Mouse (Mus musculus) CD8-positive naive resting alpha-beta T cell, adult 2 months (primary cell): ENCODE measurements around the gene Tmem33.

Experiments used
- DNase-seq, 2 experiments: peaks; one replicate each; pipeline ENCODE4 v3.0.0; 2022; ENCODE audit warnings: low read depth in 2 of 2, low spot score in 2 of 2

The Tmem33 gene

DNA sequence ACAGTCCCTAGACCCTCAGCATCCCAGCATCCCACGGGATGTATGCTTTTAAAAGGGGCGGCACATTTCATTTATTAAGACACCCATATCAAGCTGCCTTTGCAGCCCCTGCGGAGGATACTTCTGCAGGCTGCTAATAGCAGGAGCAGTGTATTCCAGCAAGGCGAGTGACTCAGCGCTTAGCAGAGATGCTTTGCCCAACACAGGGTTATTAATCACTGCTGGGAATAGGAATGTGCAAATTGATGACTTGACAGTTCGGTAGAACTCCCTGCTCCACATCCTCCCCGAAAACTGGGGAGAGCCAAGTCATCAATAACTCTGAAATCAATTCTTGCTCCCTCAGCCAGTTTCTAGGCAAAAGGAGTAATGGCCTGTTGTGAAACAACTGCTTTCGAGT is 4.7 kb upstream of the Tmem33 start:
- DNase-seq, result no peak

DNA sequence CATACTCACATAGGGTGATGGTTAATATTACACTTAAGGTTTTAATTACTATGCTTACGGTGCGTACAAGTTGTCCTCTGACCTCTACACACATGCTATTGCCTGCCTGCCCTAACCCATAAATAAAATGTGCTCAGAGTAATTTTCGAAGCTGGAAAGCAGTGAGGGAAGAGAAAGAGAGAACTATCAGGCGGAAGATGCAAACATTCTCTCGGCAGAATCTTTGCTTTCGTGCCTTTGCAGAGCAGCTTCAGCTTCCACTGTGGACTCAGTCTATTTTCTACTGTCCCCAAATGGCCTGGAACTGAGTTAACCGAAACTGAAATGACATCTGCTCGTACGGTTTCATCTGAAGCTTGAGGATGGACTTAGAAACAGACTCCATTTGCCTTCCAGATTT is 1.9 kb upstream of the Tmem33 start:
- DNase-seq, result no peak

DNA sequence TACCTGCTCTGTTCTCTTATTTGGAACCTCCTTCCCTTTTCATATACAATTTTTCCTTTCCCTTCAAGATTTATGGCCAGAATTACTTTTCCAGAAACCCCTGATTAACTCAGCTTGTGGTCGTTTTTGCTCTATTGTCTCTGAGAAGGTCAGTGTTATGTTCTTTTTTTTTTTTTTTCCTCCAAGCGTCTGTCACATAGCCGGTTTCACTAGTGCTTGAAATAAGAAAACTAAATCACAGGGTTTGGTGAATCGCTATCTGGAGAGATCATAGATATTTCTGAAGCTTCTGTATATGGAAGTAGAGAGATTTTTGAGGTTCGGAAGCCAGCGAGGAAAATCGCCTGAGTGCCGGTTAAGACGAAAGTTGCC is 220 bp upstream of the Tmem33 start:
- DNase-seq, result no peak

DNA sequence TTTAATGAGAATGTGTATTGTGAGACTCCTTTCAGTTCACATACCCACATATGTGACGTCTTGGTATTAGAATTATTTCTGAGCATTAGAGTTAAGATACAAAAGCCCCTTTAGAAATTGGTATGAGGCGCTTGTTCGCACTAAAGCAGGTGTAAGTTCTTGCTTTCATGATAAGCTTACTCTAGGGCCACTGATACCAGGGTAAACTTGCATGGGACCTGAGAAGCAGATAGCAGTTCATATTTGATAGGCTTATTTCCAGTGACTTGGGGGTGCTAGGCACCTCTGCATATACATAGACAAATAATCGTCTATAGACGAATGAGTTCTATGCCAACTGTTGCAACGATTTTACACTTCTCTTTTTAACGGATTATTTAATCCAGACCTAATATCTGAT is 2.6 kb downstream of the Tmem33 start:
- DNase-seq, result no peak

- DNase-seq, result no peak
These were observed 5.7 kb downstream of the Tmem33 start for GRCm38 (mm10) chr5:67266106-67266505.

DNA sequence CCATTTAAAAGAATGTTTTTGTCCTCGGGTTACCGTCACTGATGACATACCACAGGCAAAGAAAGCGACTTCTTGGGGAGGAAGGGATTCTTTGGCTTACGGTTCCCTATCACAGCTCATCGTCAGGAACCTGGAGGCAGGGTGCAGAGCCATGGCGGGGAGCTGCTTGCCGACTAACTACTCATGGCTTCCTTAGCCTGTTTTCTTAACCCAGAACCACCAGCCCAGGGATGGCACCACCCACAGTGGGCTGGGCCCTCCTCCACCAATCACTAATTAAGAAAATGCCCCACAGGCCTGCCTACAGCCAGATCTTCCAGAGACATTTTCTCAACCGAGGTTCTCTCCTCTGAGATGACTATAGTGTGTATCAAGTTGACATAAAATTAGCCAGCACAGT is 8.9 kb downstream of the Tmem33 start:
- no peak for DNase-seq

- DNase-seq, result no peak
These were observed 19.0 kb downstream of the Tmem33 start for GRCm38 (mm10) chr5:67279407-67279806.

- no peak for DNase-seq
These were observed 19.5 kb downstream of the Tmem33 start for GRCm38 (mm10) chr5:67279840-67280239.

DNA sequence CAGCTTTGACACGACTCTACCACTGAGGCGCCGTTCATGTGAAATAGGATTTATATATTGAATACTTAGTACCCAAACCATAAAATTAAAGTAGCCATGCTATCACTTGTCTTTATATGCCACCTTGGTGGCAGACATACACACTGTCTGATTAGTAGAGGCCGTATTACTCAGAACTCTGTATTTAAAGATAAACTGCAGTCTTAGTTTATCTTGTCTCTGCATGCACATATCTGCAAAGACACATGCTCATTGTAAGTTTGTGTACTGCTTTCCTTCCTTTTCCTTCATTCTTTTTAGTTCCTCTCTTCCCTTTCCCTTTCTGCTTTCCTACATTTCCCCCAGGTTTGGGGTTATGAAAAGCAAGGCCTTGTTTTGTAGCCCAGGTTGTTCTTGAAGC is 20.0 kb downstream of the Tmem33 start:
- no peak for DNase-seq

DNA sequence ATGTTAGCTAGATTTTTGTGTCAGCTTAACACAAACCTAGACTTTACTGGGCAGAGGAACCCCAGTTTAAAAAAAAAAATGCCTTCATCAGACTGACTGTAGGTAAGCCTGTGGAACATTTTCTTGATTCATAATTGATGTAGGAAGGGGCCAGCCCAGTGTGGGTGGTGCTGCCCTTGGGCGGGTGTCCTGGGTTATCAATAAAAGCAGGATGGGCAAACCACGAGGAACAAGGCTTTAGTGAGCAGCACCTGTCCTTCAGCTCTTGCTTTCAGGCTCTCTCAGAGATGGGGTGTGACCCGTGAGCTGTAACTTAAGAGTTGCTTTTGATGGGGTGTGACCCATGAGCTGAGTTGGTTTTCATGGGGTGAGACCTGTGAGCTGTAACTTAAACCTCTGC is 34.7 kb downstream of the Tmem33 start:
- no peak for DNase-seq

GRCm38 (mm10) chr5:67295682-67296081 is 35.3 kb downstream of the Tmem33 start:
- DNase-seq, result no peak

DNA sequence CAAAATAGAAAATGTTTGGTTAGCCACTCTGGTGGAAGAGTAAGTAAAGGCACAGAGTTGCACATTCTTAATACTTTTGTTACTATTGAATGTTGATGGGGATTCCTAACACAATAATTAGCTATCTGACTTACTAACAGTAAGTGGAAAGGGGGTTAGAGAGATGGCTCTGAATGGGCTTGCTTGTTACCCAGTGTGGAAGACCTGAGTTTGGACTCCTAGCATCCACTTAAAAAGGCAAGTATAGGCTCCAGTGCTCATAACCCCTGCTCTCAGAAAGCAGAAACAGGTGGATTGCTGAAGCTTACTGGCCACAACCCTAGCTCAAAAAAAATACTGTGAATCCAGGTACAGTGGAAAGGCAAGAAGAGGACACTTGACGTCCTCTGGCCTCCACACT is 35.8 kb downstream of the Tmem33 start:
- no peak for DNase-seq

- DNase-seq, result no peak
These were observed 36.9 kb downstream of the Tmem33 start for GRCm38 (mm10) chr5:67297026-67297813.

DNA sequence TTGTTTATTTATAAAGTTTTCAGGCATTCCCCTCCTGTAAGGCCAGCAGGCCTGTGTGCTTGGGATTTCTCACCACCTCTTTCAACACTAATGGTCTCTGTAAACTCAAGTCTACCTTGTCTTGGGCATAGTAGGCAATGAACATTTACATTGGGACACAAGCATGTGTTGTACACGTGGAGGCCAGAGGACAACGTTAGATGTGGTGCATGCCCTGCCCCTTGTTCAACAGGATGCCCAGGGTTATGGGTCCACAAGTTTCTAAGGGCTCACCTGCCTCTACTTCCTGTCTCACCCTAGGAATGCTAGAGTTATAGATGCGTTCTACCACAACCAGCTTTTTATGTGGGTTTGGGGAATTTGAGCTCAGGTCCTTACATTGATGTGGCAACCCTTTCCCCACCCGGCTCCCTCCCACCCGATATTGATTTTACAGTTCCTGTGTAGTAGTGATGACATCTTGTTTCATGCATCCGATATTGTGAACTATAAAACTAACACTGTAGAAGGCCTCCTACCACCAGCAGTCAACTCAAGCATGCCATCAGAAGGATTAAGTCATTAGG is 39.6 kb downstream of the Tmem33 start:
- DNase-seq, result peak; percentile 25 to 48

- DNase-seq, result no peak
These were observed 40.7 kb downstream of the Tmem33 start for GRCm38 (mm10) chr5:67300926-67301597.

- DNase-seq, result no peak
These were observed 41.5 kb downstream of the Tmem33 start for GRCm38 (mm10) chr5:67301722-67302331.

DNA sequence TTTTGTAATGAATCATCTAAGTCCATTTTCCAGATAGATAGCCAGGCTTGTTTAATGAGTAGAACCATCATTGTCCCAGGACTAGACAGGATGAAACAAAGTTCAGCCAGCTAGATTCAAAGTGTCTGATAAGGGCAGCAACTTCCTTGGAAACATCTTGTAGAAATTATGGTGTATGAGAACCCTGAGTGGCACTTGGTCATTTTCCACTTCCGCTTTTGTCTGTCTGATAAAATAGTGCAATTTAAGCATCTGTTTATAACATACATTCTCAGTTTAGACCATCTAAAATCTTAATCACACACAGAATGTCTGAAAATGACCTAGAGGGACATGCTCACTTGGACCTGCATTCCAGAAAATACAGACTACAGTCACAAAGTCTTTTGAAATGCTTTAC is 43.5 kb downstream of the Tmem33 start:
- no peak for DNase-seq

- peak; percentile 77 to 80 for DNase-seq
These were observed 46.5 kb downstream of the Tmem33 start, which contains the start of gene Slc30a9 for GRCm38 (mm10) chr5:67306698-67307521. Slc30a9 (plus strand) TSS chr5:67306955.

- DNase-seq, result no peak
These were observed 47.4 kb downstream of the Tmem33 start for GRCm38 (mm10) chr5:67307659-67308222.

DNA sequence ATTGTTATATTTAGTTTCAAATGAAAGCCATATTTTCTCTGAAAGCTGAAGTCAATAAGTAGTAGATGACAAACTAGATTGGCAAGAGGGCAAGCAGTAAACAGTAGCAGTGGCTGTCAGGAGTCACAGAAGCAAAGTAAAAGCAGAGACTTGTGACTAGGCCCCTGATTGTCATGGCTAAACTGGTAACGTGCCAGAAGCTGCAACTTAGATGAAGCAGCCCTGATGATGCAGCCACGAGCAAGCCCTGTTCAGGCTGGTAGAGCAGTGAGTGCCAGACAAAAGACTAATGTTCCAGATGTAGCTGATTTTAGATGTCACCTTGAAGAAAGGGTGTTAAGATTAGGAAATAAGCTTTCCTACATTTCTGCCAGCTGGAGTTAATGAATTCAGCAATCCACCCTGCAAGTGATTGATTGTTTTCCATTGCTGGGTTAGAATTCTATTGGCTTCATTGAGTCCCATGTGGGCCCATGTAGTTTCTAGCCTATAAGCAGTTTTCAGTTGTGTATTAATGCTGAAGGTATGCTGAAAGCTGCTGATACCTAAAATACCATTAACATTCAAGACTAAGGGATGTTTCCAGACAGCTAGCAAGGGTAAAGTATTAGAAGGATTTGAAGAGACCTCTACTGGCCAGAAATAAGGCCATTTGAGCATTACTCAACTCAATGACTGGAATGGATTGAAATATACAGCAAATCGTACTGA is 51.6 kb downstream of the Tmem33 start:
- no peak for DNase-seq
